Mouse (Mus musculus): Measurements from ENCODE around the gene Cyb5rl.

Gene Cyb5rl

DNA sequence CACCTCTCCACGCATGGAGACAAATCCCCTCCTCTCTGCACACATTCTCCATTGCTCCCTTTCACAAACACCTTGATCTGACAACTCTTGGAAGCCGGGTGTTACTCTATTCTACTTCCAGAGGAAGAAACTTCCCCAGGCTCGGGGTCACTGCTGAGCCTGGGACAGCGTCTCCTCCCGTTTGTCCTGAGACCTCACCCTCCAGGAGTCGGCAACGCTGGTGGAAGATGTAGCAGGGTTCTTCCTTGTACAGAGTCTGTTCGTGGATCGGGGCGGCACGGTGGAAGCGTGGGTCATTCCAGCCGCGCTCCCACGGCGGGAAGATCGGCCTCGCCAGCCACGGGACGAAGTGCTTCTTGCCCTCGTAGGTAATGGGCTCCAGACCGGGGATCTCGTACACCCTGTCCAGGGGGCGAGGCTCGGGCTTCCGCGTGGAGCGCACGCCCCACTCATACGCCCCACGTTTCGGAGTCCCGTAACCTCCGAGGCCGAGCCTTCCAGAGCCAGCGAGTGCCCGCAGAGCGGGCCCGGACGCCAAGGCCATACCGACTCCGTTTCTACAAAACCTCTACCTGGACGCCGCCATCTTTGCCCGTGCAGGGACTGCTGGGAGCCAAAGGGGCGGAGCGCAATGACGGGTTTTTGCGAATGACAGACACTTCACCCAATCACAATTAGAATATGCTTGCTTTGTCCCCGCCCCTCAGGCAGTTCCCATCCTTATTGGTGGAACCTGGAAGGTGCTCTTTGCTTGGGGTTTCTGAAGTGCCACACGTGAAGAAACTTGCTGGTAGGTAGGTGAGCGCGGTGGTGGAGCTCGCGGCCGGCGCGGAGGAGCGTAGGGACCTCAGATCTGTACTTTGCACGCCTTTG lies at the start of gene Cyb5rl, which contains the start of gene Mrpl37:
Cyb5rl (plus strand) TSS at position 737 of the 873 bp plus-strand sequence.
Mrpl37 (minus strand) TSS at position 617 of the 873 bp plus-strand sequence.
- peak; percentile 97 for DNase-seq (ENCODE audit: low read depth, low spot score)

- DNase-seq (ENCODE audit: low read depth, low spot score) = no peak
These were observed 49.5 kb upstream of the Cyb5rl start for GRCm38 (mm10) chr4:107017257-107017656.

DNA sequence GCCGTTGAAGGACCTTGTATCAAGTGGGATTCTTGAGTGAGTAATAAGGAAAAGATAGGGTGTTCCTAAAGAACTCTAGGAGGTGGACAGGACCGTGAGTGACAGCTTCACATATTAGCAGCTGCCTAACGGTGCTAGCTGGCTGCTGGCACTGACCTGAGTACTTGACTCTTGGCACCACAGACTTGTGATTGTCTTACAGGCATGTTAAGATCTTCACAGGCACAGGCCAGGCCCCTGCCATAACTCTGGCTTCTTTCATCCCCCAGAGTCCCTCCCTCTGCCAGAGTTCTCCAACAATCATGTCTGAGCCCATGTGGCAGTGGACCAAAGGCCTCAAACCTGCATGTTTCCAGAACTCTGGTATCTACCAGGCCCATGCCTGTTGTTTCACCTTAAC lies 48.3 kb upstream of the Cyb5rl start:
- no peak for DNase-seq (ENCODE audit: low read depth, low spot score)

DNA sequence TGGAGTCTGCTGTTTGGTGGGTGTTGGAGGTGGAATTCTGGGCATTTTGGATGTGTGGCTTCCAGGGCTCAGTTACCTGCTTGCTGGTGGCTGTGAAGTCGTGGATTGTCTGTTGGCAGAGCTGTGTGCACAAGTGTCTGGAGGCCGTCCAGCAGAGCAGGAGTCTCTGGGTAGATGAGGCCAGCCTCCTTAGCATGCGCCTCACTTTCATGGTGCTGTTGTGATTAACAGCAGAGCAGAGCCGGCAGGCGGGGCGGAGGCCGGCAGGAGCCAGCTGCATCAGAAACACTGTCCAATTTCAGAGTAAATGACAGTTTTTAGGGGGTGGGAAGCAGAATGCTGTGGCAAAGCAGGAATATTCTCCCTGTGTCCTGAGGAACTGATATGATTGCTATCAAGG lies 47.8 kb upstream of the Cyb5rl start:
- DNase-seq (ENCODE audit: low read depth, low spot score) = no peak

DNA sequence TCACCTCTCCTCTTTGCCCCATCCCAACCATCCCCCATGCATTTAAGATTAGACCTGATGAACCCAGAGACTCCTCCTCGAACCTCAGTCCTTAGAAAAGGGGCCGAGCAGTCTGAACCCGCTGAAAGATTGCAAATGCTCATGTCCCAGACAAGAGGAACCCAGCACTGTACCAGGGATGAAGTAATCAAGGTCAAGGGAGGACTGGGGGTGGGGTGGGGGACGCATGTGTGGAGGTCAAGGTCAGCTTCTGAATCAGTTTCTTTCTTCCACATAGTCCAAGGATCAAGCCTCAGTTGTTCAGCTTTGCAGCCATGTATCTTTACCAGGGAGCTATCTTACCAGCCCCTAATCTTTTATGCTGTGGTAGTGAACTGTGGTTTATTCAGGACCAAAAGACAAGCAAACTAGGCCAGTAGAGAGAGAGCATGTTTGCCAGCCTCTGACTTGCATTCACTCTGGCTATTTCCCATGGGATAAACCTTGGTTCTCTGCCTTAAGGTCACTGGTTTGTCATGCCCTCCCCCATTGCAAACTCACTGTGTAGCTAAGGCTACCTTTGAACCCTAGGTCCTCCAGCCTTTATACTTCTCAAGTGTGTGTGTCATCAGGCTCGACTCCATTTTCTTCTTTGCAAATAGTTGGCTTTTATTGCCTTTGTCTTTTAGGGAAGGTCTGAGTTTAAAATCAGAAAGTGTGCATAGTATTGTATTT lies 46.3 kb upstream of the Cyb5rl start:
- DNase-seq (ENCODE audit: low read depth, low spot score) = no peak

- DNase-seq (ENCODE audit: low read depth, low spot score) = no peak
These were observed 45.3 kb upstream of the Cyb5rl start for GRCm38 (mm10) chr4:107021464-107021863.

DNA sequence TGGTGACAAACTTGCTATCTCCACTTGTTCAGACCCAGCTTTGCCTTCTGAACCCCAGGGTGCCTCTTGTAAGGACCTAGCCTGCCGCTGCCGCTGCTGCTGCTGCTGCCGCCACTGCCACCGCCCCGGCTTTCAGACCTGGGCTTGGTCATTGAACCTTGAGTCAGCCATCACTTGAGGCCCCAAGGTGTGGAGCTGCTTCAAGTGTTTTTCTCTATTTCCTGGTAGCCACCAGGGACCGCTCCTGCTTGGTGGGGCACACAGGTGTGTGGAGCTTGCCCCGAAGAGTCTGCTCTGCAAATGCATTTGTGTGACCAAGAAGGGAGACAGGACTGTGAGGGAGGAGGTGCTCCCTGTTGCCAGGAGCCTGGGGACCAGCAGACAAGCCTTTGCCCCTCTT lies 41.9 kb upstream of the Cyb5rl start:
- no peak for DNase-seq (ENCODE audit: low read depth, low spot score)

GRCm38 (mm10) chr4:107025369-107025768 lies 41.4 kb upstream of the Cyb5rl start:
- DNase-seq (ENCODE audit: low read depth, low spot score) = no peak

DNA sequence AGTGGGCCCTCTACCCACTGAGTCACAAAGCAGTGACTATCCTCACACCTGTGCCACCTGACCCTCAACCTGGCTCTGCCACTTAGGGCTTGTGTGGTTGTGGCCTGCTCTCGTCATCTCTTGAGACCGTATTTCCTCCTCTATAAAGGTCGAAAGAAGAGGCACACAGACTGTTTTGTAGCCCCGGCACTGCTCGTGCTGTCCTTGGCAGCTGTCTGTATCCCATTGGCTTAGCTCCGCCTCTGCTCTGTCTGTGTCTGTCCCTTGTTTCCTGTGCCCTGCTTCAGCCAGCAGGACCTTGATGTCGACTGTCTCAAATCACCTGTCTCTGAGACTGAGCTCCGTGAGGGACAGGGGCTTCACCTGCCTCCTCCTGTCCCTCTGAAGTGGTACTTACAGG lies 40.3 kb upstream of the Cyb5rl start:
- no peak for DNase-seq (ENCODE audit: low read depth, low spot score)

DNA sequence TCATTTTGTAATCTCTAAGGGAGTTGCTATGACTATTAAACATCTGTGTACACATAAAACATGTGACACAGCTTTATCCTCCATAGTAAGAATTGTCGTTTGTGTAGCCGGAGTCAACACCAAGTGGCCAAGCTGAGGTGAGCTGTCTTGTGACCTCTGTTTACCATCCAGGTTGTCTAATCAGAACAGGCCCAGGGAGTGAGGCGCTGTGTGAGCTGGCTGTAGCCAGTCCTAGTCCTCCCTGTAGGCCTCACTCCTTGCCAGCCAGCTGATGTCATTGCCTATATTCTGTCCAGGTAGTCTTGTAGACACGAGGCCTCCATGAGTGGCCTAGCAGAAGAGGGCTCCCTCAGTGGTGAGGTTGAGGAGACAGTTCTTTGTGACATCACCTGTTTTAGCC lies 31.1 kb upstream of the Cyb5rl start:
- DNase-seq (ENCODE audit: low read depth, low spot score) = no peak

GRCm38 (mm10) chr4:107036985-107037384 lies 29.8 kb upstream of the Cyb5rl start:
- DNase-seq (ENCODE audit: low read depth, low spot score) = no peak

DNA sequence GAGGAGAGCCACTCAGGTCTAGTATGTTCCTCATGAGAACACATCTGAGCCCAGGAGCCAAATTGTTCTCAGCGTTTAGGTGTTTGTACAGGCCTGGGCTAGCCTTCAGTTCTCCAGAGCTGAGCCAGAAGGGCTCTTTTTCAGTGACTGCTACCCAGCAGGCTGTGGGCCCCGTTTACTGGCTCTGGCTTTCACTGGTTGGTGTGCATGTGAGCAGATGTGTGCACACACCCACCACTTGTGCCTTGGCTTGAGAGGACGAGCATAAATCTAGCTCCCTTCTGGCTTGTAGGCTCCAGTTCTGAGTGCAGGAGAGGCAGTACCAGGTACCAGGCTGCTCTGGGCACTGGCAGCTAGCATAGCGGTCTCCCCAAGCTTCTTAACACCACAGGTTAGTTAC lies 28.5 kb upstream of the Cyb5rl start:
- DNase-seq (ENCODE audit: low read depth, low spot score) = no peak

DNA sequence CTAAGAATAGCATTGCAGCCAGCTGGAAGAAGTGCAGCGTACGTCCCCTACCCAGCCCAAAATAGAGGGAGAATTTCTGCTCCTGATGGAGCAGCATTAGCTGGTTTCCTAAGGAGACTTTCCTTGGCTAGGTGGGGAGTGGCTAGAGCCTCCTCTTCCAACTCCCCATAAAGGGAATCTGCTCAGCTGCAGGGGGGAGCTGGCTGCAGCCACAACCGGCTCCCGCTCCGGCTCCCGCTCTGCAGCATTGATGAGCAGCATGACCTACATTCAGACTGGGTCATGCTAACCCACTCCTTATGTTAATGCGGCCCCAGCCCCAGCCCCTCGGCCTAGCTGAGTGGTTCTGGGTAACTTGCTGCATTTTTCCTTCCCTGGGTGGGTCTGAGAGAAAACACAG lies 27.5 kb upstream of the Cyb5rl start:
- no peak for DNase-seq (ENCODE audit: low read depth, low spot score)

DNA sequence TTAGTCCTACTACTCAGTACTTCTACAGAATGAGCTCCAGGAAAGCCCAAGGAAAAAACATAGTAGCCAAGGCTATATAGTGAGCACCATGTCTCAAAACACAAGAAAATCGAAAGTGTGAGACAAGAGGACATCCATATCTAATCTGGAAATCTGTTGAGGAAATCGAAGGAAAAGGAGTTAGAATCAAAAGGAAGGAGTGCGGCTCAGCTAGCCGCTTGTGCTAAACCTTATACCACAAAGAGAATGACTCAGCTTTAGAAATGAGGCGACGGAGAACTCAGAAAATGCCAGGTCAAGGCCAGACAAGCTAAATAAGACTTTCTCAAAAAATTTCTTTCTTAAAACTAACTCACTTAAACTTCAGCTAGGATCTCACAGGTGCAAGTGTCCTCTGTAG lies 24.5 kb upstream of the Cyb5rl start:
- DNase-seq (ENCODE audit: low read depth, low spot score) = no peak

DNA sequence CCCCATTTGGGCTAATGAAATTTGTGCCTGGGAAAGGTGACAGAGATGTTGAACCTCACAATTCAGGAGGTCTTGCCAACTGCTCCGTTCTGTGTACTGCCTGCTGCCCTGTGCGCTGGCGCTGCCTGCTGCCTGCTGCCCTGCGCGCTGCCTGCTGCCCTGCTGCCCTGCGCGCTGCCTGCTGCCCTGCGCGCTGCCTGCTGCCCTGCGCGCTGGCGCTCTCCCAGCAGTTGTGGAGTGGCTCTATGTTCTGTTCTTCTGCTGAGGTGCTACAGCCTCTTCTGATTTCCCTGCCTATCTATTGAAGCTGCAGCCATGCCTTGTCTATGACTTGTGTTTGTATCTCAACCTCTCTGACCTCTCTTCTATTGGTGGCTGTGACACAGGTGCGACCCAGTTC lies 21.6 kb upstream of the Cyb5rl start:
- DNase-seq (ENCODE audit: low read depth, low spot score) = no peak

DNA sequence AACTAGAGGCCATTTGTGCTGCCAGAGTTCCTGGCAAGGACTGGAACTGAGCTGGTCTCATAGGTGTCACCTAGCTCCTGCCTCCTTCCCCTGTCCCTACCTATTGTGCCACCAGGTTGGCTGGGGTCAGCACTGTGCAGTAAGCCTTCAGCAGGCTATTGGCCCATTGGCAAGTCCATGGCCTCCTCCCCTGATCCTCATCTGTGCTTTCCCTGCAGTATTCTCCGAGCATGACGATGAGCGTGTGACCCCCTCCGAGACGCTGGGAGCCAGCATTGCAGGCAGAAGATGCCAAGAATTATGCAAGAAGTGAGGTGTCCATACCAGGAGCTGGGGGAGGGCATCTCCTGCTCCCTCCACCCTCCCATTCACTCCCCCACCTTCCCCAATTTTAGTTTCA lies 19.0 kb upstream of the Cyb5rl start:
- DNase-seq (ENCODE audit: low read depth, low spot score) = no peak

DNA sequence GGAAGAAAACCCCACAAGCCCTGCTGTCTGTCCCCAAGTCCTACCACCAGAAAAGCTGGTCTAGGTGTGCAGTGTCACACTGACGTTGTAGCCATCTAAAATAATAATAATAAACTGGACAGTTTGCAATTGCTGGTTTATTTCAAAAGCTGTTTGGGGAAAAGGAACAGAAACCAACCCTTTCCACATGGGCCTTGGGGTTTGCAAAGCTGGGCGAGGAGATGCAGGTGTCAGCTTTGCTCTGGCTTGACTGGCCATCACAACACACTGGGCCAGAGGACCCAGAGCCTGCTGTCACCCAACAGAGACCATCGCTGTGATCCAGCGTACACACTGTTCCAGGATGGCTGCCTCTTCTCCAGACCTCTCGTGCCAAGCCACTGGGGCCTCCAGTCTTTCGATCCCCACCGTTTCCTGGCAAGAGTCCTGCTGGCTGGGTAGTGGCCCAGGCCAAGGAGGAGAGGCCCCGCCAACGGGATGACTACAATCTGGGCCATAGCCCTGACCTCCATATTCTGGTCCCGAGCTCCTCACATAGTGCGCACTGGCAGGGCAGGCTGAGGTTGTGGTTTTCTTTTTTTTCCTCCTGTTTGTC lies 18.1 kb upstream of the Cyb5rl start:
- DNase-seq (ENCODE audit: low read depth, low spot score) = no peak

DNA sequence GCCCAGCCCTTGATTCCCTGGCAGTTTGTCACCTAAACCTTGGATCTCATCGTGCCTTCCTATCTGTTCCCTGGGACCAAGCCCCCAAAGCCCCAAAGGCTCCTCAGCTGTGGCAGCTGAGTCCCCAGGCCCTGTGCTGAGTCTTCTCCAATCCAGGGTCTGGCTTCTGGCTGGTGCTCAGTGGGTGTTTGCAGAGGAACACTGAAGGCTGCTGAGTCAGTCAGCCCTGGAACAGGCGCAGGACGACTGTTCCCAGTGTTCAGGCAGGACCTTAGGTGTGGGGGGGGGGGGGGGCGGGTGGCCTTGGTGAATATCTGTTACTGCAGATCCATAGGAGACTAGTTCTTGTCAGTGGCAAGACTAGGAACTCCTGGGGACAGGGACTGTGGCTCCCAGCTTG lies 14.9 kb upstream of the Cyb5rl start:
- no peak for DNase-seq (ENCODE audit: low read depth, low spot score)

GRCm38 (mm10) chr4:107052962-107053553 lies 13.7 kb upstream of the Cyb5rl start:
- no peak for DNase-seq (ENCODE audit: low read depth, low spot score)

GRCm38 (mm10) chr4:107056088-107056487 lies 10.7 kb upstream of the Cyb5rl start:
- DNase-seq (ENCODE audit: low read depth, low spot score) = no peak

DNA sequence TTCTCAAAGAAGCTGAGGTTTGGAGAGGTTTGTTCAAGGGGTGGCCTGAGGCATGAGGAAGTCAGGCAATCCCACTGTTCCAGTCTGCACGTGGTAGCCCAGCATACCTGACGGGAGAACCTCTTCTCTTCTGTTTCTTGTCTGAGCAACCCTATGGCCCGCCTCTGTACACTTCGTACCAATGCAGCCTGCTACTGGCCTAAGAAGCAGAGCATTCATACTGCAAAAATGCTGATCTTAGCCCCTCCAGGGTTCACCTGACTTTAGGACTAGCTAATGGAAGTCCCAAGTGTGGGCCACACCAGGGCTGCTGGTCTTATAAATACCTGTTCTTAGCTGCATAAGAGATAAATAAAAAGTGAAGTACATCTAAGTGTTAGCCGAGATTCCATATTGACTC lies 8.4 kb upstream of the Cyb5rl start:
- DNase-seq (ENCODE audit: low read depth, low spot score) = no peak

- DNase-seq (ENCODE audit: low read depth, low spot score) = no peak
These were observed 8.0 kb upstream of the Cyb5rl start for GRCm38 (mm10) chr4:107058781-107059180.
